In genomic region chr3:102738161-102738901, GRCm38 (mm10) we compare ENCODE assay signal across 9 mouse cellular contexts. TPM values are rescaled to one million over a fixed set of nuclear protein-coding genes. Genes with fewer than 3 reads are reported as not detected.
A peak's percentile ranks its signal among the peaks of the same experiment; 100 is the strongest.
DNase-seq lines count a peak whose midpoint lies in the region; ATAC-seq lines count a peak whose summit lies in the region.
"Had no signal": no experiment of that assay in that cellular context is flagged by ENCODE, and none has a peak within 500 bp of the region (broad histone marks: within the 10 kb centered on the region; RNA-seq: fewer than 3 reads in every experiment).

No protein-coding gene starts in this region.

- 73% methylated on average over 10 of the region's 10 CpGs for WGBS in forebrain, embryonic 16.5 days

- H3K4me1 ChIP-seq in forebrain, embryonic 16.5 days (replicated peaks; ENCODE audit: control insufficient read depth, insufficient read depth, low read length), result peaks cover 14% of the 10 kb centered on the region

- peak; percentile 95 for DNase-seq in heart, adult 11 months
- no peak for DNase-seq in heart, postnatal 4 days
- DNase-seq in B cell, adult 2 months, result peak; percentile 41 to 46
- DNase-seq in lung, postnatal 10 days, result peak; percentile 57
- no peak for DNase-seq in adrenal gland, postnatal 10 days
- DNase-seq: right cerebral cortex, postnatal 25 days had no signal

- ATAC-seq in hematopoietic stem cell, adult 5-6 weeks (replicated peaks in 1 of 2; ENCODE audit: insufficient read depth in 1 of 2, low FRiP score in 2 of 2, low TSS enrichment in 1 of 2, low read depth in 1 of 2, poor library complexity in 2 of 2, severe bottlenecking in 2 of 2), result peak; percentile 68 to 69
- ATAC-seq in forebrain, embryonic 16.5 days, result no peak
- ATAC-seq in cerebellum, adult (ENCODE audit: insufficient number of reproducible peaks, low FRiP score, low TSS enrichment), result no peak

- H3K4me3 ChIP-seq in forebrain, embryonic 16.5 days (replicated peaks; ENCODE audit: low read length), result no peak overlapping the region

- no peaks in the 10 kb centered on the region for H3K9me3 ChIP-seq in forebrain, embryonic 16.5 days (ENCODE audit: control insufficient read depth, low read length)

- H3K27ac ChIP-seq in forebrain, embryonic 16.5 days (ENCODE audit: low read length), result no peak overlapping the region

- no peaks in the 10 kb centered on the region for H3K36me3 ChIP-seq in forebrain, embryonic 16.5 days (ENCODE audit: control insufficient read depth, insufficient read depth)

- no peak overlapping the region for H3K4me2 ChIP-seq in forebrain, embryonic 16.5 days (ENCODE audit: low read length)

- no peaks in the 10 kb centered on the region for H3K27me3 ChIP-seq in forebrain, embryonic 16.5 days (replicated peaks; ENCODE audit: control insufficient read depth, insufficient read depth, low read length)

- H3K9ac ChIP-seq in forebrain, embryonic 16.5 days (replicated peaks; ENCODE audit: low read depth, low read length), result no peak overlapping the region

RNA-seq across cellular contexts. Expression of gene Tspan2, which starts 4.0 kb away (rescaled TPM):
- 10 to 100 TPM; 49.5 to 50.6 TPM for total RNA-seq in heart, postnatal 4 days (2021)
- total RNA-seq in hematopoietic stem cell, adult 5-6 weeks (2017), result 20.6 and 23.4 TPM in 2 replicates
- polyA plus RNA-seq in forebrain, embryonic 16.5 days (2015; fragmentation: Nextera tagmentation; extraction: Ambion mirVana), result 9.1 and 9.4 TPM in 2 replicates
- total RNA-seq in adrenal gland, postnatal 10 days (2021), result 10 to 100 TPM; 12.3 to 17.1 TPM

RNA-seq across cellular contexts. Expression of gene Tshb, which starts 44.2 kb away (rescaled TPM):
- not detected for total RNA-seq in heart, postnatal 4 days (2021)
- total RNA-seq in hematopoietic stem cell, adult 5-6 weeks (2017), result not detected in 2 replicates
- 0.24 and 0.48 TPM in 2 replicates for polyA plus RNA-seq in forebrain, embryonic 16.5 days (2015; fragmentation: Nextera tagmentation; extraction: Ambion mirVana)
- total RNA-seq in adrenal gland, postnatal 10 days (2021), result not detected

Comparison
In these comparisons a context has a peak if more than half of its experiments do, and no peak if none do; other contexts are left out.
1. DNase-seq: peak in heart, adult 11 months (single experiment), B cell, adult 2 months (2 of 2) and lung, postnatal 10 days (single experiment); none in heart, postnatal 4 days (single experiment) and adrenal gland, postnatal 10 days (single experiment).
2. ATAC-seq: peak in hematopoietic stem cell, adult 5-6 weeks (2 of 2); none in forebrain, embryonic 16.5 days (single experiment) and cerebellum, adult (single experiment).